Mouse (Mus musculus) CH12.LX (cell line): Measurements from ENCODE around the gene Trp63. TPM values are rescaled to one million over a fixed set of nuclear protein-coding genes. Genes with fewer than 3 reads are reported as not detected.

Source experiments
- DNase-seq: peaks from one replicate; pipeline ENCODE4 v3.0.0-alpha.2; 2013; ENCODE audit errors: extremely low read depth
- H3K27ac ChIP-seq: 2 replicates; pipeline ENCODE4 v1.5.1; 2012; ENCODE audit warnings: low read depth, mild to moderate bottlenecking, control low read depth, moderate library complexity; ENCODE audit not compliant: insufficient read depth
- H3K27me3 ChIP-seq: replicated peaks from 2 replicates; pipeline ENCODE3; 2012; ENCODE audit warnings: inconsistent platforms
- H3K36me3 ChIP-seq, 2 experiments: replicated peaks in 1 of 2; 2 replicates each; pipeline versions ENCODE3 to v1.6.1; 2012; ENCODE audit warnings: inconsistent platforms in 1 of 2, low read length in 1 of 2, mild to moderate bottlenecking in 1 of 2, mixed read lengths in 1 of 2, moderate library complexity in 1 of 2; ENCODE audit not compliant: control insufficient read depth in 1 of 2, insufficient read depth in 1 of 2
- H3K4me1 ChIP-seq, 2 experiments: 2 replicates each; pipeline ENCODE4 v1.6.1; 2012; ENCODE audit warnings: inconsistent platforms in 1 of 2, moderate library complexity in 1 of 2; ENCODE audit not compliant: insufficient read depth in 2 of 2, control insufficient read depth in 1 of 2
- H3K4me2 ChIP-seq: 2 replicates; pipeline ENCODE4 v1.6.1; 2012; ENCODE audit warnings: low read depth, mild to moderate bottlenecking, control low read depth; ENCODE audit not compliant: poor library complexity, insufficient read depth, severe bottlenecking
- H3K4me3 ChIP-seq, 3 experiments: fragments of 150-350 bp in 1 of 3; sonication (generic) in 1 of 3; replicated peaks in 1 of 3; 2 replicates each; pipeline versions ENCODE3 to v1.5.1; 2011 to 2012; ENCODE audit warnings: low read depth in 2 of 3, low read length in 2 of 3, mild to moderate bottlenecking in 2 of 3, moderate library complexity in 2 of 3, control low read depth in 1 of 3, improper control_type of control experiment in 1 of 3, inconsistent platforms in 1 of 3, mixed read lengths in 1 of 3; ENCODE audit not compliant: poor library complexity in 1 of 3
- H3K79me2 ChIP-seq: replicated peaks from 2 replicates; pipeline ENCODE4 v1.6.1; 2012; ENCODE audit warnings: mild to moderate bottlenecking, moderate library complexity; ENCODE audit not compliant: control insufficient read depth, poor library complexity, insufficient read depth, severe bottlenecking; ENCODE audit errors: extremely low read depth
- H3K9ac ChIP-seq: 2 replicates; pipeline ENCODE4 v1.6.1; 2012; ENCODE audit warnings: low read depth, mild to moderate bottlenecking, control low read depth, moderate library complexity; ENCODE audit not compliant: insufficient read depth
- H3K9me3 ChIP-seq: replicated peaks from 2 replicates; pipeline ENCODE3; 2012; ENCODE audit warnings: low read length, inconsistent platforms, mixed read lengths
- CHD1 ChIP-seq: IDR thresholded peaks from 2 replicates; pipeline ENCODE4 v1.6.1; 2012; ENCODE audit warnings: low read depth, low read length, improper control_type of control experiment, inconsistent platforms
- CHD2 ChIP-seq: IDR thresholded peaks from 2 replicates; pipeline ENCODE4 v1.6.1; 2011; ENCODE audit warnings: low read length, improper control_type of control experiment
- CTCF ChIP-seq, 2 experiments: IDR thresholded peaks in 1 of 2; conservative IDR thresholded peaks in 1 of 2; 2 replicates each; pipeline ENCODE4 v1.5.1; 2011 to 2012; ENCODE audit warnings: low read depth in 2 of 2, low read length in 2 of 2, improper control_type of control experiment in 1 of 2, inconsistent platforms in 1 of 2, mild to moderate bottlenecking in 1 of 2, moderate library complexity in 1 of 2
- E2F4 ChIP-seq: IDR thresholded peaks from 2 replicates; pipeline ENCODE4 v1.6.1; 2011; ENCODE audit warnings: low read depth, low read length, improper control_type of control experiment; ENCODE audit not compliant: insufficient replicate concordance
- GABPA ChIP-seq: IDR thresholded peaks from 2 replicates; pipeline ENCODE4 v1.6.1; 2012; ENCODE audit warnings: low read depth, low read length, improper control_type of control experiment, inconsistent platforms; ENCODE audit not compliant: insufficient replicate concordance
- HCFC1 ChIP-seq: IDR thresholded peaks from 2 replicates; pipeline ENCODE4 v1.6.1; 2012; ENCODE audit warnings: low read depth, mild to moderate bottlenecking, inconsistent platforms, low read length, improper control_type of control experiment
- IRF4 ChIP-seq: IDR thresholded peaks from 2 replicates; pipeline ENCODE4 v1.6.1; 2014; ENCODE audit warnings: low read depth, mild to moderate bottlenecking, inconsistent platforms, low read length, improper control_type of control experiment
- JUN ChIP-seq: IDR thresholded peaks from 2 replicates; pipeline ENCODE4 v1.6.1; 2011; ENCODE audit warnings: low read depth, mild to moderate bottlenecking, low read length, improper control_type of control experiment, moderate library complexity; ENCODE audit not compliant: insufficient read depth
- JUND ChIP-seq: conservative IDR thresholded peaks from 2 replicates; pipeline ENCODE4 v1.6.1; 2011; ENCODE audit warnings: low read depth, low read length, improper control_type of control experiment
- KAT2A ChIP-seq: IDR thresholded peaks from 2 replicates; pipeline ENCODE4 v1.6.1; 2012; ENCODE audit warnings: low read length, improper control_type of control experiment, inconsistent platforms; ENCODE audit not compliant: insufficient replicate concordance
- MAZ ChIP-seq: IDR thresholded peaks from 2 replicates; pipeline ENCODE4 v1.6.1; 2012; ENCODE audit warnings: low read depth, mild to moderate bottlenecking, inconsistent platforms, low read length, improper control_type of control experiment, moderate library complexity
- MYC ChIP-seq: IDR thresholded peaks from 2 replicates; pipeline ENCODE4 v1.6.1; 2011; ENCODE audit warnings: low read depth, mild to moderate bottlenecking, improper control_type of control experiment, low read length
- NRF1 ChIP-seq: IDR thresholded peaks from 2 replicates; pipeline ENCODE4 v1.6.1; 2014; ENCODE audit warnings: low read depth, mild to moderate bottlenecking, inconsistent platforms, low read length, improper control_type of control experiment, moderate library complexity
- POLR2AphosphoS2 ChIP-seq: IDR thresholded peaks from 2 replicates; pipeline ENCODE4 v1.6.1; 2011; ENCODE audit warnings: low read depth, low read length, improper control_type of control experiment
- SIN3A ChIP-seq: IDR thresholded peaks from 2 replicates; pipeline ENCODE4 v1.6.1; 2012; ENCODE audit warnings: low read length, improper control_type of control experiment, inconsistent platforms
- SMC3 ChIP-seq: IDR thresholded peaks from 2 replicates; pipeline ENCODE4 v1.6.1; 2011; ENCODE audit warnings: low read depth, low read length, improper control_type of control experiment
- TBP ChIP-seq: conservative IDR thresholded peaks from 2 replicates; pipeline ENCODE4 v1.6.1; 2011; ENCODE audit warnings: low read depth, low read length, improper control_type of control experiment
- USF2 ChIP-seq: conservative IDR thresholded peaks from 2 replicates; pipeline ENCODE4 v1.6.1; 2011; ENCODE audit warnings: low read depth, low read length, improper control_type of control experiment
- ZMIZ1 ChIP-seq: IDR thresholded peaks from 2 replicates; pipeline ENCODE4 v1.6.1; 2012; ENCODE audit warnings: low read depth, mild to moderate bottlenecking, inconsistent platforms, low read length, improper control_type of control experiment
- ZNF384 ChIP-seq: IDR thresholded peaks from 2 replicates; pipeline ENCODE4 v1.6.1; 2012; ENCODE audit warnings: low read depth, low read length, improper control_type of control experiment, inconsistent platforms
- dilution Hi-C: fragments of 300-500 bp; cut with MboI; formaldehyde crosslinking; loops from 2 replicates; pipeline ENCODE4 v1.14.3; 2020; ENCODE audit warnings: low sequenced_read_pairs; ENCODE audit not compliant: extremely low pct_unique_long_range_greater_than_20kb, extremely low pct_ligation_motif_present
- in situ Hi-C: fragments of 300-500 bp; cut with MboI; formaldehyde crosslinking; loops from 3 replicates; pipeline ENCODE4 v1.14.3; 2019; ENCODE audit warnings: low sequenced_read_pairs, low pct_ligation_motif_present, low pct_unique_long_range_greater_than_20kb, mixed read lengths
- polyA plus RNA-seq: library from polyadenylated mRNA; unstranded; fragments of >175 nt; gene quantifications from 2 replicates; pipeline ENCODE4 v1.2.1, GENCODE M21; 2012; ENCODE audit warnings: low read depth; ENCODE audit not compliant: insufficient read length
- total RNA-seq, 2 experiments: library from RNA; depleted of rRNA; stranded (reverse); fragments of 300-350 nt in 1 of 2; fragments of >200 nt in 1 of 2; gene quantifications; 2 replicates each; pipeline ENCODE4 v1.2.3; 2012 to 2014

Gene Trp63
- total and polyA plus RNA-seq, 3 experiments = 10.5 to 28.0 (median 20.6) TPM

DNA sequence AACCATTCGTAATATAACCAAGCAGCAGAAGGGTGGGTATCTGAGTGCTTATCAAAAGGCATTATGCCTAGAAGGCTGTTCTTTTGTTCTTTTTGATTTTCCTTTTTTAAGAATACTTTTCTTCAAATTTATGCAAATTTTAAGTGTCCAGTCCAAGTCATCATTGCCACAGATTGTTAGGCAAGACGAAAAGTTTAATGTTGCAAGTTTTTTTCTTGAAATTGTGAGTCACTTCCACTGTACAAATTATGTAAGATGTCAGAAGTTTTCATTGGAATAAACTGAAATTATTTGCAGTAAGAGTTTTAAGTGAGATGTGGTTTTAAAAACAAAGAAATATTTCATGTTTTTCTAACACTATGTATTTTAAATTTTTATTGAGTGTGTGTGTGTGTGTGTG, 100.7 kb downstream of the Trp63 start:
- no peak overlapping the region for H3K9ac ChIP-seq
- H3K36me3 ChIP-seq = peaks cover 11 to 52% of the 10 kb centered on the region in 2 experiments
- no peak overlapping the region for H3K4me3 ChIP-seq
- H3K4me1 ChIP-seq = peaks cover 0 to 14% of the 10 kb centered on the region in 2 experiments; a peak in 2 of 4 replicates
- no peaks in the 10 kb centered on the region for H3K9me3 ChIP-seq
- in situ Hi-C loops = no loop called here
- TF ChIP-seq E2F4 = no peak
- TF ChIP-seq SMC3 = no peak
- no peak for TF ChIP-seq MAZ
- no peak for TF ChIP-seq GABPA
- TF ChIP-seq POLR2AphosphoS2 = no peak
- no peak for TF ChIP-seq ZMIZ1
- TF ChIP-seq KAT2A = no peak
- no peak for TF ChIP-seq CHD2
- TF ChIP-seq, all 38 proteins: peak for 0
- Histone ChIP-seq H3K27me3 (no peaks in the 10 kb centered on the region), H3K4me2 (no peak overlapping the region), H3K27ac (no peak overlapping the region), H3K79me2 (no peaks in the 10 kb centered on the region)
- DNase-seq = no peak
- dilution Hi-C loops = no loop called here

DNA sequence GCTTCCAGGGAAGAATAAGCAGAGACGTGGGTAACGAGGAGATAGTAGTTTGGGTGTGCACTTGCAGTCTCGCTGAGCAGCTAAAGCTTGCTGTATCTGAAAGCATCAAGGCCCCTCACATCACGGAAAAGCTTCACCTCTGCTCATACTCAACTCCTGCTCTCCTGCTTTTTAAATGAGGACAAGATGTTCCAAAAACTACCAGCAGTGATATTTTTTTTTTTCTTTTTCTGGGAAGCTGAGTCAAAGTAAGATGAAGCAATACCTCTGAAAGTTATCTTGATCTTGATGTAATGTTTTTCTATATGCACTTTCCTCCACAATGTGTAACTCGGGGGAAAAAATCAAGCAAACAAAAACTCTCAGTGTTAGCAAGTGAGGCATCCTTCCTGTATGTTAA, 102.9 kb downstream of the Trp63 start:
- no peak overlapping the region for H3K4me2 ChIP-seq

More for the DNA sequence above, 102.9 kb downstream of the Trp63 start:
- Histone ChIP-seq H3K9me3 (no peaks in the 10 kb centered on the region), H3K36me3 (peaks cover 6 to 55% of the 10 kb centered on the region in 2 experiments), H3K79me2 (no peaks in the 10 kb centered on the region), H3K4me3 (no peak overlapping the region), H3K9ac (no peak overlapping the region), H3K27ac (no peak overlapping the region), H3K4me1 (0 out of 4 replicates have a peak, but pooled peaks cover 0 to 4% of the 10 kb centered on the region in 2 experiments), H3K27me3 (no peaks in the 10 kb centered on the region)
- TF ChIP-seq JUND (no peak), JUN (no peak), USF2 (no peak), CTCF (conservative IDR thresholded peaks at IDR 0.05 in 1 of 2, IDR thresholded peaks at IDR 0.05 in 1 of 2; ENCODE audit: low read depth in 2 of 2, low read length in 2 of 2) (no peak), MAZ (no peak), MYC (no peak), ZMIZ1 (no peak), CHD1 (no peak), CHD2 (no peak), HCFC1 (no peak), IRF4 (no peak), ZNF384 (no peak), NRF1 (no peak), TBP (no peak), SIN3A (no peak), KAT2A (no peak)
- in situ Hi-C loops (no loop called here), dilution Hi-C loops (no loop called here)
- DNase-seq = no peak
